Mouse (Mus musculus) liver, adult 2 months (tissue): ENCODE data around the gene Olfm2. TPM values are rescaled to one million over a fixed set of nuclear protein-coding genes. Genes with fewer than 3 reads are reported as not detected.

ENCODE experiments used
- DNase-seq: peaks from one replicate; pipeline ENCODE4 v3.0.0-alpha.2; 2011; ENCODE audit warnings: low read depth, low spot score; ENCODE audit errors: extremely low read depth
- H3K27ac ChIP-seq: fragments of 200-500 bp; replicated peaks from 2 replicates; pipeline ENCODE4 v1.5.1; 2012; ENCODE audit warnings: low read depth, mild to moderate bottlenecking, control low read depth, inconsistent platforms, low read length; ENCODE audit not compliant: insufficient read depth
- H3K27me3 ChIP-seq: fragments of 200-500 bp; 2 replicates; pipeline ENCODE4 v1.6.1; 2012; ENCODE audit warnings: mild to moderate bottlenecking, moderate library complexity, low read length, inconsistent platforms; ENCODE audit not compliant: control insufficient read depth, insufficient read depth
- H3K36me3 ChIP-seq: fragments of 200-500 bp; 2 replicates; pipeline ENCODE4 v1.6.1; 2012; ENCODE audit warnings: low read length, inconsistent platforms; ENCODE audit not compliant: control insufficient read depth, insufficient read depth
- H3K4me1 ChIP-seq: fragments of 200-500 bp; 2 replicates; pipeline ENCODE4 v1.6.1; 2011; ENCODE audit warnings: low read length; ENCODE audit not compliant: control insufficient read depth, insufficient read depth
- H3K4me3 ChIP-seq: fragments of 200-500 bp; 2 replicates; pipeline ENCODE4 v1.5.1; 2011; ENCODE audit warnings: low read depth, mild to moderate bottlenecking, control low read depth, low read length, moderate library complexity; ENCODE audit not compliant: insufficient read depth
- H3K79me2 ChIP-seq: fragments of 200-500 bp; 2 replicates; pipeline ENCODE4 v1.6.1; 2012; ENCODE audit warnings: inconsistent platforms, mild to moderate bottlenecking, low read length, moderate library complexity; ENCODE audit not compliant: control insufficient read depth, insufficient read depth
- H3K9ac ChIP-seq: fragments of 200-500 bp; 2 replicates; pipeline ENCODE4 v1.6.1; 2012; ENCODE audit warnings: low read depth, mild to moderate bottlenecking, control low read depth, inconsistent platforms, low read length
- CTCF ChIP-seq: fragments of 200-500 bp; IDR thresholded peaks from 2 replicates; pipeline ENCODE4 v1.5.1; 2011; ENCODE audit warnings: low read depth, low read length, control low read depth
- POLR2A ChIP-seq: fragments of 200-500 bp; IDR thresholded peaks from 2 replicates; pipeline ENCODE4 v1.6.1; 2011; ENCODE audit warnings: low read length, control low read depth; ENCODE audit not compliant: insufficient read depth; ENCODE audit errors: extremely low read depth
- whole genome bisulfite sequencing: fragments of 180-500 bp; shearing (Covaris S2); methylation state at CpG from one replicate; pipeline ENCODE4 v1.1.7; 2018; 5-methylcytosine and 5-hydroxymethylcytosine counted together
- polyA plus RNA-seq: library from polyadenylated mRNA; depleted of rRNA; stranded (reverse); fragments of >200 nt; gene quantifications from 2 replicates; pipeline ENCODE4 v1.2.3, GENCODE M21; 2012
- total RNA-seq: library from RNA; depleted of rRNA; stranded (reverse); fragments of >200 nt; gene quantifications from 2 replicates; pipeline ENCODE4 v1.2.3, GENCODE M21; 2014

Olfm2 gene
- total and polyA plus RNA-seq, 2 experiments, result 0.09 to 0.72 TPM

GRCm38 (mm10) chr9:20713478-20713987, 32.6 kb downstream of the Olfm2 start:
- Histone ChIP-seq H3K27ac (no peak overlapping the region), H3K4me1 (no peaks in the 10 kb centered on the region), H3K36me3 (no peaks in the 10 kb centered on the region), H3K9ac (no peak overlapping the region), H3K27me3 (no peaks in the 10 kb centered on the region), H3K79me2 (no peaks in the 10 kb centered on the region), H3K4me3 (no peak overlapping the region)
- 48% methylated on average over 11 of the region's 11 CpGs for WGBS
- no peak for DNase-seq
- no peak for TF ChIP-seq POLR2A
- no peak for TF ChIP-seq CTCF

- H3K27ac ChIP-seq, result no peak overlapping the region
- no peaks in the 10 kb centered on the region for H3K4me1 ChIP-seq
- no peak overlapping the region for H3K9ac ChIP-seq
- H3K79me2 ChIP-seq, result no peaks in the 10 kb centered on the region
- TF ChIP-seq POLR2A (no peak), CTCF (no peak)
- no peak overlapping the region for H3K4me3 ChIP-seq
- H3K27me3 ChIP-seq, result no peaks in the 10 kb centered on the region
- H3K36me3 ChIP-seq, result no peaks in the 10 kb centered on the region
- WGBS, result 68% methylated on average over 5 of the region's 5 CpGs
- DNase-seq, result no peak
These were observed 33.1 kb downstream of the Olfm2 start for GRCm38 (mm10) chr9:20712934-20713477.

GRCm38 (mm10) chr9:20710471-20710870, 35.7 kb downstream of the Olfm2 start:
- Histone ChIP-seq H3K36me3 (no peaks in the 10 kb centered on the region), H3K4me3 (no peak overlapping the region), H3K79me2 (no peaks in the 10 kb centered on the region), H3K4me1 (no peaks in the 10 kb centered on the region), H3K9ac (no peak overlapping the region), H3K27me3 (no peaks in the 10 kb centered on the region), H3K27ac (no peak overlapping the region)
- WGBS, result 71% methylated on average over 3 of the region's 3 CpGs
- no peak for DNase-seq
- TF ChIP-seq CTCF (no peak), POLR2A (no peak)

- no peak overlapping the region for H3K9ac ChIP-seq
- H3K36me3 ChIP-seq, result no peaks in the 10 kb centered on the region
- no peak overlapping the region for H3K4me3 ChIP-seq
- no peaks in the 10 kb centered on the region for H3K79me2 ChIP-seq
- H3K4me1 ChIP-seq, result no peaks in the 10 kb centered on the region
- WGBS, result 60% methylated on average over 4 of the region's 4 CpGs
- TF ChIP-seq POLR2A, result no peak
- TF ChIP-seq CTCF, result no peak
- no peak overlapping the region for H3K27ac ChIP-seq
- DNase-seq, result no peak
- no peaks in the 10 kb centered on the region for H3K27me3 ChIP-seq
These were observed 40.2 kb downstream of the Olfm2 start for GRCm38 (mm10) chr9:20705981-20706380.

- Histone ChIP-seq H3K4me1 (no peaks in the 10 kb centered on the region), H3K4me3 (no peak overlapping the region), H3K27me3 (no peaks in the 10 kb centered on the region), H3K27ac (no peak overlapping the region), H3K9ac (no peak overlapping the region), H3K36me3 (no peaks in the 10 kb centered on the region), H3K79me2 (no peaks in the 10 kb centered on the region)
- no peak for DNase-seq
- no peak for TF ChIP-seq POLR2A
- no peak for TF ChIP-seq CTCF
These were observed 40.7 kb downstream of the Olfm2 start for GRCm38 (mm10) chr9:20705420-20705819.

- no peaks in the 10 kb centered on the region for H3K36me3 ChIP-seq
- no peaks in the 10 kb centered on the region for H3K27me3 ChIP-seq
- no peak overlapping the region for H3K4me3 ChIP-seq
- DNase-seq, result no peak
- H3K27ac ChIP-seq, result no peak overlapping the region
- no peak for TF ChIP-seq CTCF
- TF ChIP-seq POLR2A, result no peak
- H3K79me2 ChIP-seq, result no peaks in the 10 kb centered on the region
- WGBS, result 78% methylated on average over 8 of the region's 8 CpGs
- H3K9ac ChIP-seq, result no peak overlapping the region
- H3K4me1 ChIP-seq, result no peaks in the 10 kb centered on the region
These were observed 42.2 kb downstream of the Olfm2 start for GRCm38 (mm10) chr9:20703832-20704380.
